Mouse (Mus musculus) left cerebral cortex, postnatal 36 days (tissue): ENCODE data around the gene Slc39a3. TPM values are rescaled to one million over a fixed set of nuclear protein-coding genes. Genes with fewer than 3 reads are reported as not detected.
"Not testable (repeated sequence)": the region's sequence is repeated elsewhere in the genome, so short reads cannot be mapped to it uniquely, and the experiment has no call there.

ENCODE experiments used
- DNase-seq, 2 experiments: peaks; one replicate each; pipeline ENCODE4 v3.0.0; 2021 to 2022; ENCODE audit warnings: low spot score in 2 of 2, mixed read lengths in 1 of 2
- intact Hi-C: fragments of 180-260 bp; cut with DNase I; formaldehyde crosslinking; loops from one replicate; pipeline ENCODE4 v1.15.1; 2025
- total RNA-seq, 2 experiments: library from RNA; stranded (reverse); gene quantifications; 2 replicates each; pipeline ENCODE4 v1.2.3; 2021

The Slc39a3 gene
- 10 to 100 TPM; 66.9 to 74.2 TPM for total RNA-seq

DNA sequence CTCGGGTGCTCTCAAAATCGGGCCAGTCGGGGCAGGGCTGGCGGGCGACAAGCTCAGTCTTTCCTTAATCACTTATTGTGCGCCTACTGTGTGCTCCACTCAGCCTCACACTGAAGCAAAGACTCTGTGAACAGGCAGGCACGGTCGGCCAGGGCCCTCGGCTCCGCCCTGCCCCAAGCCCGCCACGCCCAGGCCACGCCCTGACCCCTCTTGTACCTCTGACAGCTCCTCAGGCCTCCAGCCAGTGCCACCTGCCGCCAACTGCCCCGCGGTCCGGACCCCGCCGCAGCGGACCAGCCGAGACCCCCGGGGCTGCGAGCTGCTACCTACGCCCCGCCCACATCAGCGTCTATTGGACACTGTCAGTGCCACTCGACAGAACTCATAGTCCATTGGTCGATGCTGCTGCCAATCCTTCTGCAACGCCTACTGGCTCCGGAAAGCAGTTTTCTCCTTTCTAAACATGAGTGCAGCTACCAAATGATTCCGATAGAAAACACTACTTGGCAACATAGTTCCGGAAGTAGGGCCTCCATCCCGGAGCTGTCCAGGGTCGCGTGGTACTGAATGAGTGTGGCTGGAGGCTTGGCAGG is at the start of gene Slc39a3:
Gene Slc39a3 (minus strand): TSS at position 439 of the 593 bp plus-strand sequence.
- intact Hi-C loops = no loop called here
- DNase-seq = peak; percentile 98 to 99

DNA sequence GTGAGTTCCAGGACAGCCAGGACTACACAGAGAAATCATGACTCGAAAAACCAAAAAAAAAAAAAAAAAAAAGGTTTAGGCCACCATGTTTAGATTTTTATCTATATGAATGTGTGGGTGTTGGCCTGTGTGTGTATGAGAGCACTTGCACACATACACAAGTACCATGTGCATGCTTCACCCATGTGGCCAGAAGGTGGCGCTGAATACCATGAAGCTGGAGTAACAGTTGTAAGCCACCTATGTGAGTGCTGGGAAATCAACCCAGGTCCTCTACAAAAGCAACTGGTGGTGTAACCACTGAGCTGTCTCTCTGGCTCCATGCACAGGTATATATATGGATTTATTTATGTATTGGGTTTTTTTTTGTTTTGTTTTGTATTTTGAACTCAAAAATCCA is 49.8 kb upstream of the Slc39a3 start:
- no peak for DNase-seq
- intact Hi-C loops = loop anchor here (10.0 kb wide), 1 partner anchor 172 kb away; the partner anchor contains the start of gene Lmnb2

DNA sequence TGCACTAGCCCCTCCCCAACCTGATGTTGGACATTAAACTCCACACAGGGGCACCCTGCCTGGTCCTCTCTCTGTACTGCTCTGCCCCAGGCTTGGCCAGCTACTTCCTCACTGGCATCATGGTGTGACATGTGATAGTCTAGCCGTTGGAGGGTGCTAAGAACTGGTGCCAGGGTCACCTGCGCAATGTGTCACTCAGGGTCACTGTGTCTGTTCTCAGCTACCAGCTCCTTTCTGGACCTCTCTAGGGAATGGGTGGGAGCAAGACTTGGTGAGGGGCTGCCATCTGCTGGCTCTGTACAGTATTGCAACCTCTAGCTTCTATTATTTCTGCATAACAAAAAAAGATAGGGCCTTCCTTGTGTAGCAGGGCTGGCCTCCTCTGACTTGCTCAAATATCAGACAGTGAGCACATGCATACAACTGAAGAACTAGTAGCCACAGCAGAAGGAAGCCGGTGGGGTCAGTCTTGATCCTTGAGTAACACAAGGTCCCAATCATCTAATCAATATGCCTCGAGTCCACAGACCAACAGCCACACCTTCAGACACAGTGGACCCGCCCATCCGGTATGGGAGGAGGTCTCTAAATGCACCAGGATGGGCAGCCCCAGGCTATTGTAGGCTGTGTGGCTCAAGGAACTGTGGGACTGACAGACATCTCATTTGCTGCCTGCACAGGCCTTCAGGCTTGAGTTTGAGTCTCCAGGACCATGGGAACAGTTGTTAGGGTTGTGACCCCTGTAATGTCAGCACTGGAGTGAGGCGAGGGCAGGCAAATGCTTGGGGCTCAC is 45.1 kb upstream of the Slc39a3 start:
- intact Hi-C loops = loop anchor here (5.0 to 10.0 kb wide), 2 partner anchors 85 to 168 kb away; partner anchors contain the start of gene Lmnb2
- peak; percentile 58 to 70 for DNase-seq

DNA sequence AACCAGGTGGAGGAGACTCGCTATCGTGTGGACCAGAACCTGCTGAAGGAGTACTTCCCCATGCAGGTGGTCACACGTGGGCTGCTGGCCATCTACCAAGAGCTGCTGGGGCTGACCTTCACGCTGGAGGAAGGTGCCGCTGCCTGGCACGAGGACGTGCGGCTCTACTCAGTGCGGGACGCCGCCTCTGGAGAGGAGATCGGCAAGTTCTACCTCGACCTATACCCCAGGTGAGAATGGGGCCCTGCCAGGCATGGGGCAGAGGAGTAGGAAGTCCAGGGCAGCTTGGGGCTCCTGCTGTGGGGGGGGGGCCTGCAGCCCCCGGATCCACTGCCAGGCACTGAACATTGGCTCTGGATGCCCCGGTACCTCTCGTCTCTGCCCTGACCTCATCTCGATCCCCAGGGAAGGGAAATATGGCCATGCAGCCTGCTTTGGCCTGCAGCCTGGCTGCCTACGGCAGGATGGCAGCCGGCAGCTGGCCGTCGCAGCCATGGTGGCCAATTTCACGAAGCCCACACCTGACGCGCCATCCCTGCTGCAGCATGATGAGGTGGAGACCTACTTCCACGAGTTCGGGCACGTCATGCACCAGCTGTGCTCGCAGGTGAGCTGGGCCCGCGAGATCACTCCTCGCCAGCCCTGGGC is 42.9 kb upstream of the Slc39a3 start:
- no peak for DNase-seq
- intact Hi-C loops = loop anchor here (5.0 to 10.0 kb wide), 2 partner anchors 83 to 165 kb away; partner anchors contain the start of gene Lmnb2

DNA sequence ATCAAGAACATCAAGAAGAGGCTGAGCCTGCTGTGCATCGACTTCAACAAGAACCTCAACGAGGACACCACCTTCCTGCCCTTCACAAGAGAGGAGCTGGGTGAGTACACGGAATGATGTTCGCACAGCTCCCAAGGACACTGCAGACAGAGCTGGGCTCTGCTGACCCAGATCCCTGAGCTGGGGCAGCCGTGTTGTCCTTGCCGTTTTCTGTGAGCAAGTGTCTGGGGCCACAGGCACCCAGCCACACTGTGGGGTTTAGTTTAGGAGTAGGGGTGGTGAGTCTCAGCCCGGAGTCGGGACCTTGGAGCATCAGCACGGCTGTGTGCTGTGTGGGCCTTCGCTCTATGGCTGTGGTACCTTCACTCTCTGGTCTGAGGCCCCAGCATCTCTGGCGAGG is 40.7 kb upstream of the Slc39a3 start:
- intact Hi-C loops = no loop called here
- DNase-seq = no peak

DNA sequence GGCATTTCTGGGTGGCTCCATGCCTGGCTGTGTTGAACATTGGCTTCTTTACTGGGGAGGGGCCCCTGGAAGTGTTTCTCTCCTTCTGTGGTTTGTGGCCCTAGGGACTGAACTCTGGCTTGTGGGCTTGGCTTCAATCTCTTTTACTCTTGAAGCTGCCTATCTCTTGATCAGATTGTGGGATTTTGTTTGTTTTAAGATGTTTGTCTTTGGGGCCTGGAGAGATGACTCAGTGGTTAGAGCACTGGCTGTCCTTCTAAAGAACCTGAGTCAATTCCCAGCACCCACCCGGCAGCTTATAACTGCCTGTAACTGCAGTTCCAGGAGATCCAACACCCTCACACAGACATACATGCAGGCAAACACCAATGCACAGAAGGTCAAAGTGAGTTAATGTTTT is 39.1 kb upstream of the Slc39a3 start:
- no peak for DNase-seq
- intact Hi-C loops = no loop called here

DNA sequence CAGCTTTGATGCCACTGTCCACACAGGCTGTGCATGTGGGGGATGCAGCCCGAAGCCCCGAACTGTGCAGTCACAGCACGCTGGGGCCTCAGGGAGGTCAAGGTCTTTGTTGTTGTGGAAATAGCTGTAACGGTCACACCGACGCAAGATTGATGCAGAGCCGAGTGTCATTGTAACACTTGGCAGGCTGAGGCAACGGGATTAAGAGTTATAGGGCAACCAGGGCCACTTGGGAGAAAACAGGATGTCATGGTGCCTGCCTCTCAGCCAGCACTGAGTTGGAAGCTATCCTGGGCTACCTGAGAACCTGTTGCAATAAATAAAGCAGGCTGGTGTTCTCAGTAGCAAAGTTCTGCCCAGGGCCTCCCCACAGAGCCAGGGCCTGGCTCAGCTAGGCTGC is 38.5 kb upstream of the Slc39a3 start:
- DNase-seq = no peak
- intact Hi-C loops = no loop called here

DNA sequence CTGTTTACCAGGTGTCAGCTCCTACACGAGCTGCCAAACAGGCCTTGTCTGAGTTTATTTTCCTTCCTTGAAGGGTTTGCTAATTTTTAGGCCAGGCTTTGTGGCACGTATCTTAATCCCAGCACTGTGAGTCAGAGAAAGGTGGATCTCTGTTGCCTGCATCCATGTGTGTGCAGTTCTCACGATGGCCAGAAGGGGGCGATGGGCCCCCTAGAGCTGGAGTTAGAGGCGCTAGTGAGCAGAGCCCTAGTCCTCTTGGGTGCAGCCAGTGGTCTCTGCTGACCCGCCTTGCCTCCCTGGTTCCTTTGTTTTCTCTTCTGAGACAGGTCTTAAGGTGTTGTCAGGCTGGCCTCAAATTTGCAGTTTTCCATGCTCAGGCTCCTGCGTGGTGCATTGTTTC is 36.2 kb upstream of the Slc39a3 start:
- no peak for DNase-seq
- intact Hi-C loops = no loop called here

DNA sequence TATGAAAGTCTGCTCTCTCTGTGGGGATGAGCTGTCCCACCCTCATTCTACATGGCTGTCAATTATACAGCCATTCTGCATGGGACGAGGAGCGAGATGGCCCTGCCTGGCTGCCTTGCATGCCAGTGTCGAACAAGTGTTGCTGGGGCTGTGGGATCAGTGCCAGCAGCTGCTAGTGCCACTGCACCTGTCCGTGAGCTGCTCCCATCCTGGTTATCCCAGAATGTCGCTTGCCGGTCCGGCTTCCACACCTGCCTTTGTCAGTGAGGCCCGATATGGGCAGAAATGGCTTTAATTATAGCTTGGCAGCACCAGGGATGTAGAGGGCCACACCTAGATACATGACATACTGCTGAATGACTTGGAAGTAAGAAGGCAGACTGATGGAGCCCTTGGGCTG is 35.1 kb upstream of the Slc39a3 start:
- no peak for DNase-seq
- intact Hi-C loops = no loop called here

DNA sequence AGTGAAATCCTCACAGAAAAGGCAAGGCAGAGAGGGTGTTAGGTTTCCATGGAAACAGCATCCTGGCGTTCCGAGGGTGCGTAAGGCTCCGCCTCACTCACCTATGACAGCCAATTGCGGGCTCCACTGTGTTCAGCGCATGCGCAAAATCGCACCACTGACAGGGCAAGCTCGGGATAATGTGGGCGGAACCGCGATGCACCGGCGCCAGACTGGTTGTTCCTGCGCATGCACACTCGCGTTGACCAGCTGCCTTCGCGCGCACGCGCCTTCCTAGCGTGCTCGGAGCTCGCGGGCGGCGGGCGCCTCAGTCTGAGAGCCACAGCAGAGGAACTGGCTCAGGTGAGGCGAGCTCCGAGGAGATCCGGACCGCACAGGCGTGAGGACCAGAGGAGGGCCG is 32.6 kb upstream of the Slc39a3 start, which contains the start of gene Thop1:
Gene Thop1 (plus strand): TSS at position 200 of the 400 bp plus-strand sequence.
- intact Hi-C loops = no loop called here
- peak; percentile 96 to 97 for DNase-seq

DNA sequence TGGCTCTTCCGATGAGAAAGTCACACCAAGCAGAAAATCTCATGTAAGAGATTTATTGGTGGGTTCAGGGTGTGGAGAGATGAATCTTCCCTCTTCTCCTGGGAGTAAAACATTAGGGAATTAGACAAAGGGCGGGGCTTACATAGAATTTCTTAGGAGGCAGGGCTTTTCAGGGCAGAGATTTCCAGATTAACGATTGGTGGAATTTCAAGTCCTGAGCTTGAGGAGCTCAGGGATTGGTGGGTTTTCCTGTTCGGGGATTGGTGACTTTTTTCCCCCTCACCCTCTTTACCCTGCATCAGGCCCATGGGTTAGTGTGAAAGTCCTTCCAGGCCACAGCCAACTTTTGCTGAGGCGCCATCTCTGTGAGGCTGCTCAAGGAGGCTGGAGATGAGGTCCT is 31.5 kb upstream of the Slc39a3 start:
- no peak for DNase-seq
- intact Hi-C loops = no loop called here

DNA sequence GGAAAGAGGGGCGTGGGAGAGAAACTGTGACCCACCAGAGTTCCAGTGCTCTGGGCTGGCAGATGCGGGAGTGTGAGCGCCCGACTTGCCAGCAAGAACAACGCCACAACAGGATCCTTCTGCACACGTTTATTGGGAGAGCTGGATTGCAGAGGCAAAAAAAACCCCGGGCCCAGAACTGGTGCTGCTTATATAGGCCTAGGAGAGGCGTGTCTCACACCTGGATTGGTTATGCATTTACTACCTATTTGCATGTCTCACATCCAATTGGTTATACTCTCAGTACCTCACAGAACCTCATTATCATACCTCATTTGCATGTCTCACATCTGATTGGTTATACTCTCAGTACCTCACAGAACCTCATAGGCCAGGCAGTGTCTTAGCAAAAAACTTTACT is 27.3 kb upstream of the Slc39a3 start:
- intact Hi-C loops, DNase-seq: not testable (repeated sequence)

DNA sequence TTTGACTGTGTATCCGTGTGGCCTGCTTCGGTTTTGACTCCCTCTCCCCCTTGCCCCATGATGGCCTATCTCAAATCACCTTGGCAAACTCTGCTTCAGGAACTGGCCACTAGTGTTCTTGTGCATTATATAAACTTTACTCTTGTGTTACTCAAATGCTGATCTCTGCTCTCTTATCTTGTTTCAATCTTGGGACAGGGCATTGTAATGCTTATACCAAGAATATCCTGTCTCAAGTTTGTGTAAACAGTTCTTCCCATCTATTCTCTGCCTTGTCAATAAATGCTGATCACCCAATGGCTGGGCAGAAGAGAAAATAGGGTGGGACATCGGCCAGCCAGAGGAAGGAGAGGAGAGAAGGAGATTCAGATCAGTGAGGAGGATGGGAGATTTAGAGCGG is 25.5 kb upstream of the Slc39a3 start:
- DNase-seq = no peak
- intact Hi-C loops = no loop called here

DNA sequence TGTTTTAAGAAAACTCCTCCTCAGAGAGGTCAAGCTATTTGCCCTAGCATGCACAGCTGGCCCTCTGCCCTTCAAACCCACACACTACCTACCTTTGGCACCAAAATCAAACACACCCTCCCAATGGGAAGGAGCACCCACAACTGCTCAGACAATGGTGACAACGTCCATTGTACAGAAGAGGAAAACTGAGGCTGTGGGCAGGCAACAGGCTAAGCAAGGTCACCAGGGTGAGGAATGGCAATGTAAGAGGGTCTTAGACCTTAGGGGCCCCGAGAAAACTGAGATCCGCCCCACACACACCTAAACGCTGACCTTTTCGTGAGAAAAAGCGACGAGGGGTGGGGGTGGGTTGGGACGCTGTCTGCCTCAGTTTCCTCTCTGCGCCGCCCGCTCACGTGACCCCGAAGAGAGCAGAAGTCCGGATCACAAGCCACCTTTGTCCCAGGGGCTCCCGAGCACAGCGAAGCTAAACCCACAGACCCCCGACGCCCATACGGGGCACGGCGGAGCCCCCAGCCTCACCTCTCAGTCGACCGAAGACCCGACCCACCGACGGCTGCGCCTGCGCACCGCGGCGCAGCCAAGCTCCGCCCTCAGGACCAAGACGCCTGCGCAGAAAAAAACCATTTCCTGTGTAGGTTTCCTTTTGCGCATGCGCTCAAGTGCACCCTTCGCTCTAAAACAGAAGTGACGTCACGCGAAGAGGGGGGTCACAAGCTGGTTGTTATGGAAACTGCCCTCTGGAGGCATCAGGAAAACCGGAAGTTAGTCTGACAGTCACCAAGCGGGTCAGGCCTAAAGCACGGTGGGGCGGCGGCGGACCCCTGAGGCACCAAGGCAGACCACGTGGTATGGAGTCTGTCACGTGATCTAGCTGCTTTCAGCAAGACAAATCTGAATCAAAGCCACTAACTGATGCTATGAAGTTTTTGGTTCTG is 22.6 kb upstream of the Slc39a3 start, which contains the start of gene Sgta:
Gene Sgta (minus strand): TSS at position 579 of the 941 bp plus-strand sequence.
- DNase-seq = peak; percentile 98 to 99

DNA sequence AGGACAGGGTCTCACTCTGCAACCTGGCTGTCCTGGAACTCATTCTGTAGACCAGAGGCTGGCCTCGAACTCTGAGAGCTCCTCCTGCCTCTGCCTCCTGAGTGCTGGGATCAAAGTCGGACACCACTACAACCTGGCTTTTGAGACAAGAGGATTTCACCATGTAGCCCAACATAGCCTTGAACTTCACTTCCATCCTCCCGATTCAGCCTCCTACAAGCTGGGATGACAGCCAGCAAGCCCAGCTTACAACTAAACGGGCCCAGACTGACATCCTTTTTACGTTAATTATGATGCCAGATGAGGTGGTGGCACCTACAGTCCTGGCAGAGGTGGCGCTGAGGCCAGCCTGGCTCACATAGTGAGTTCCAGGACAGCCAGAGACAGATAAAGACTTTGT is 21.7 kb upstream of the Slc39a3 start:
- intact Hi-C loops = no loop called here
- no peak for DNase-seq

More for the DNA sequence above, 22.6 kb upstream of the Slc39a3 start, which contains the start of gene Sgta:
- intact Hi-C loops = no loop called here

DNA sequence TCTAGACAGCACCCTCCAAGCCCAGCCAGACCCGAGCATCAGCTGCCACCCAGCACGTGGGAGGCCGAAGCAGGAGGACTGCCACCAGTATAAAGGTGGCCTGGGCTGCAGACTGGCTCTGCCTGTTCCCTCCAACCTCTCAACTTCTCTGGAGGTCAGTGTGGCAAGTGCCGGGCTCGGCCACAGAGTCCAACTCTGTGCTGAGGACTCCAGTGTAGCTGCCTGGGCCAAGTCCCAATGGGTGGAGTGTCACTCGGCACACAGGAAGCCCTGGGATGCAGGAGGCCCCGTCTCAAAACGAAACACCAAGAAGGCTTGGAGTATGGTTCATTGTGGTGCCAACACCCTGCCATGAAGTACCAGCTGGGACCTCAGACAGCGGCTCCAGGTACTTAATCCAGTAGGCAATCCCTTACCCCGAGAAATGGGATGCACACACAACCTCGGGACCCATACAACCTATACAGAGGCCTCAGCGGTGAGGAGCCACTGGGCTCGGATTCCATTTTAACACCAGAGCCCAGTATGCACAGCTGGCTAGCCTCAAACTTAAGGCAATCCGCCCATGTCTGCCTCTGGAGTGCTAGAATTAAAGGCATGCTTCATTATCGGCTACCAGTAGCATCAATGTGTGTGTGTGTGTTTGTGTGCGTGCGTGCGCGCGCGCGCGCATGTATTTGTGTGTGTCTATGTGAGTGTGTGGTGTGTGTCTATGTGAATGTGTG is 20.3 kb upstream of the Slc39a3 start:
- intact Hi-C loops = no loop called here
- no peak for DNase-seq

DNA sequence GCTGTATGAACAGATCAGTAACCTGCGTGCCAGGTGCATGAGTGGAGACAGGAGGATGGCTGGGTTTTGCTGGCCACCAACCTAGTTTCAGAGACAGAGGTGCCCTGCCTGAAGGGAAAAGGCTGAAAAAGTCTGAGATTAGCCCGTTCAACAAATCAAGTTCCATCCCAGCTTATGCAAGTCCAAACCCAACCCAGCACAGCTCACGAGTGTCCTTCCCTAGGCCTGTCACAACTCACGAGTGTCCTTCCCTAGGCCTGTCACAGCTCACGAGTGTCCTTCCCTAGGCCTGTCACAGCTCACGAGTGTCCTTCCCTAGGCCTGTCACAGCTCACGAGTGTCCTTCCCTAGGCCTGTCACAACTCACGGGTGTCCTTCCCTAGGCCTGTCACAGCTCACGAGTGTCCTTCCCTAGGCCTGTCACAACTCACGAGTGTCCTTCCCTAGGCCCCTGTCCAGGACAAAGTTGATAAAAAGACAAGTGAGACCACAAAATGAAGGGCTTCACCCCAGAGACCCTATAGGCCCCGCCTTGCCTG is 18.6 kb upstream of the Slc39a3 start:
- DNase-seq, intact Hi-C loops: not testable (repeated sequence)

DNA sequence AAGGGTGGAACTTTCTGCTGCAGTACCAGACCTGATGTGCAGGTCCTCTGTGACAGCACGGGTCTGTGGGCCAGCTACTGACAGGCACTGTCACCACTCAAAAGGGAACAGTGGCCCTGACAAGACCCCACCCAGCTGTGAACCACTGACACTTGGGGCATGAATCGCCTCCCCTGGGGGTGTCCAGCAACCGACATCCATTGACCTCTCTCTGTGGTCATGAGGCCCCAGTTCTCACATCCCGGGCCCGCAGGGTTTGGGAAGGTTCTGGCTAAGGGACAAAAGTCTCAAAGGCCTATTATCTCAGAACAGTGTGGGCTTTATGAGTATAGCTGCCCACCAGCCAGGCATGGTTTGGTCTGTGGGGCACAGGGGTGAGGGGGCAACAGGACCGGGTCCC is 17.9 kb upstream of the Slc39a3 start:
- intact Hi-C loops = no loop called here
- no peak for DNase-seq
